Mouse (Mus musculus) gastrocnemius, adult 8-10 months (tissue): ENCODE data around the gene Gon4l. TPM values are rescaled to one million over a fixed set of nuclear protein-coding genes. Genes with fewer than 3 reads are reported as not detected.

Source experiments
- total RNA-seq, 4 experiments: library from RNA; stranded (reverse); gene quantifications; 2 replicates each; pipeline ENCODE4 v1.2.4; 2022

Gon4l gene
- total RNA-seq, 4 experiments from 2014 or later: 12.5 to 16.1 (median 16.0) TPM

Other genes starting within 250 kb of the Gon4l start
- 10 to 100 TPM; 13.5 to 19.0 (median 16.6) TPM for gene Arhgef2, start 229.3 kb upstream of the Gon4l start, total RNA-seq
- gene Rxfp4, start 182.1 kb upstream of the Gon4l start, total RNA-seq: not detected
- 10 to 100 TPM; 15.5 to 19.1 (median 17.7) TPM for gene Khdc4, start 149.4 kb upstream of the Gon4l start, total RNA-seq
- 10 to 100 TPM; 18.4 to 27.6 (median 20.6) TPM for gene Rit1, start 118.4 kb upstream of the Gon4l start, total RNA-seq
- gene Syt11, start 60.1 kb upstream of the Gon4l start, total RNA-seq: 1 to 10 TPM; 4.0 to 6.3 (median 4.6) TPM
- 1 to 10 TPM; 6.6 to 8.3 (median 7.7) TPM for gene Msto1, start 78.8 kb downstream of the Gon4l start, total RNA-seq
- gene Ash1l, start 115.4 kb downstream of the Gon4l start, total RNA-seq: 10 to 100 TPM; 29.8 to 38.9 (median 33.9) TPM
- 10 to 100 TPM; 56.7 to 77.4 (median 71.4) TPM for gene Dap3, start 116.0 kb downstream of the Gon4l start, total RNA-seq